In the genomic region with DNA sequence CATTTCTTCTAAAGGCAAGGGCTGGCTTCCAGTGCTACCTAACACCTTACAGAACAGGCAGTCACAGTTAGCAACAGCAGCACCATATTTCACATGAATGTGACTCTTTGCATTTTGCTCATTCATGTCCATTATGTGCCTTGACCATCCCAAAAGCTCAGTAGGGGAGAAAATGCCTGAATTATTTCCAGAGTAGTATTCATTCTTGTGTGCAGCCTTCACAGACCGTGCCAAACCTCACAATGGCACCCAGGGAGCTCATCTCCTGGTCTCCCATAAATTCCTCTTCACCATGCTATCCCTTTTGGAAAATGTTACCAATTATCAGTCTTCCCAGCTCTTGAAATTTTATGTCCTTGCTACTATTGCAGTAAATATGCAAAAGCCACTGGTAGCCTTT, we compare ENCODE assay signal across 24 mouse cellular contexts.
DNase-seq lines count a peak whose midpoint lies in the region; ATAC-seq and TF ChIP-seq lines count a peak whose summit lies in the region.
"Had no signal": no experiment of that assay in that cellular context is flagged by ENCODE, and none has a peak within 500 bp of the region (broad histone marks: within the 10 kb centered on the region; RNA-seq: fewer than 3 reads in every experiment).

No protein-coding gene starts in this region.

- 81% methylated on average over 1 of the region's 1 CpGs for WGBS in heart, embryonic 11.5 days (ENCODE audit: insufficient replicate concordance)
- WGBS in heart, embryonic 12.5 days = 82% methylated on average over 1 of the region's 1 CpGs
- WGBS in midbrain, embryonic 10.5 days = 65% methylated on average over 1 of the region's 1 CpGs
- WGBS in midbrain, embryonic 16.5 days = 37% methylated on average over 1 of the region's 1 CpGs

- no peak for DNase-seq in midbrain, embryonic 10.5 days (ENCODE audit: low spot score)
- DNase-seq in cerebellum, adult 18-20 months = no peak
- DNase-seq in urinary bladder, postnatal 36 days (ENCODE audit: low spot score in 2 of 2) = no peak
- DNase-seq: adrenal gland, postnatal 14 days; B cell, adult 2 months; cerebellum, adult 11-12 months; cerebellum, adult 9-11 months; cerebellum, postnatal 36 days; gastrocnemius, postnatal 36 days; heart, adult 18-20 months; heart, postnatal 14 days had no signal

- no peak for TF ChIP-seq POLR2A in embryonic fibroblast, embryonic 13.5 days (IDR thresholded peaks at IDR 0.05; ENCODE audit: low read depth, low read length)

- 0 out of 2 replicates have a peak, but pooled peaks cover 2% of the 10 kb centered on the region for H3K36me3 ChIP-seq in heart, embryonic 11.5 days (ENCODE audit: control insufficient read depth, insufficient read depth, low read length)
- peaks cover 14% of the 10 kb centered on the region for H3K36me3 ChIP-seq in heart, embryonic 12.5 days
- no peaks in the 10 kb centered on the region for H3K36me3 ChIP-seq in midbrain, embryonic 10.5 days
- no peaks in the 10 kb centered on the region for H3K36me3 ChIP-seq in midbrain, embryonic 16.5 days (ENCODE audit: control insufficient read depth, insufficient read depth, low read length)
- H3K36me3 ChIP-seq: embryonic facial prominence, embryonic 10.5 days; forebrain, embryonic 10.5 days; G1E; hindbrain, embryonic 15.5 days had no signal

- H3K9me3 ChIP-seq in heart, embryonic 11.5 days (replicated peaks; ENCODE audit: control insufficient read depth, low read length) = no peaks in the 10 kb centered on the region
- no peaks in the 10 kb centered on the region for H3K9me3 ChIP-seq in heart, embryonic 12.5 days (replicated peaks)
- H3K9me3 ChIP-seq in midbrain, embryonic 10.5 days (replicated peaks) = no peaks in the 10 kb centered on the region
- no peaks in the 10 kb centered on the region for H3K9me3 ChIP-seq in midbrain, embryonic 16.5 days (replicated peaks; ENCODE audit: control insufficient read depth, low read length, poor library complexity, severe bottlenecking)
- H3K9me3 ChIP-seq: embryonic facial prominence, embryonic 10.5 days; forebrain, embryonic 10.5 days; hindbrain, embryonic 15.5 days had no signal

- H3K4me3 ChIP-seq in heart, embryonic 11.5 days (ENCODE audit: low read depth, low read length) = no peak overlapping the region
- no peak overlapping the region for H3K4me3 ChIP-seq in heart, embryonic 12.5 days
- H3K4me3 ChIP-seq in midbrain, embryonic 10.5 days = no peak overlapping the region
- H3K4me3 ChIP-seq in midbrain, embryonic 16.5 days (ENCODE audit: low read depth, low read length) = no peak overlapping the region
- H3K4me3 ChIP-seq in embryonic fibroblast, embryonic 13.5 days (ENCODE audit: insufficient read depth, low read length) = no peak overlapping the region
- H3K4me3 ChIP-seq: embryonic facial prominence, embryonic 10.5 days; erythroblast, embryonic 14.5 days; forebrain, embryonic 10.5 days; hindbrain, embryonic 15.5 days had no signal

- H3K4me1 ChIP-seq in heart, embryonic 11.5 days (ENCODE audit: control insufficient read depth, insufficient read depth, low read length) = peaks cover 3% of the 10 kb centered on the region; the same call in 1 of the 2 replicates
- H3K4me1 ChIP-seq in heart, embryonic 12.5 days (replicated peaks) = no peaks in the 10 kb centered on the region
- peaks cover 15% of the 10 kb centered on the region for H3K4me1 ChIP-seq in midbrain, embryonic 10.5 days
- H3K4me1 ChIP-seq in midbrain, embryonic 16.5 days (ENCODE audit: control insufficient read depth, insufficient read depth, low read length) = no peaks in the 10 kb centered on the region
- H3K4me1 ChIP-seq in embryonic fibroblast, embryonic 13.5 days (ENCODE audit: control insufficient read depth, insufficient read depth, low read length) = peaks cover 13% of the 10 kb centered on the region
- H3K4me1 ChIP-seq: embryonic facial prominence, embryonic 10.5 days; hindbrain, embryonic 15.5 days had no signal

- 0 out of 2 replicates have a peak overlapping the region, but pooled peaks have one; percentile 22 for H3K27ac ChIP-seq in heart, embryonic 11.5 days (ENCODE audit: low read depth, low read length)
- no peak overlapping the region for H3K27ac ChIP-seq in heart, embryonic 12.5 days (ENCODE audit: poor library complexity, severe bottlenecking)
- H3K27ac ChIP-seq in midbrain, embryonic 10.5 days (replicated peaks) = 0 out of 2 replicates have a peak overlapping the region, but pooled peaks have one; percentile 23
- no peak overlapping the region for H3K27ac ChIP-seq in midbrain, embryonic 16.5 days (ENCODE audit: low read length)
- peak overlapping the region; percentile 30 for H3K27ac ChIP-seq in embryonic fibroblast, embryonic 13.5 days (ENCODE audit: insufficient read depth, low read length)
- H3K27ac ChIP-seq: embryonic facial prominence, embryonic 10.5 days; forebrain, embryonic 10.5 days; hindbrain, embryonic 15.5 days had no signal

- ATAC-seq in heart, embryonic 11.5 days (replicated peaks; ENCODE audit: insufficient number of reproducible peaks, low FRiP score, low TSS enrichment) = no peak
- no peak for ATAC-seq in heart, embryonic 12.5 days (ENCODE audit: insufficient number of reproducible peaks, low FRiP score)
- ATAC-seq in midbrain, embryonic 16.5 days = no peak
- ATAC-seq: activated CD4-positive, CD25-positive, alpha-beta regulatory T cell, adult 4 months; CD4-positive, CD25-positive, alpha-beta regulatory T cell, adult 4 months; forebrain, embryonic 14.5 days; intestine, embryonic 16.5 days had no signal

- no peak for TF ChIP-seq CTCF in embryonic fibroblast, embryonic 13.5 days (IDR thresholded peaks at IDR 0.05; ENCODE audit: borderline replicate concordance, insufficient read depth, low read length)

- H3K9ac ChIP-seq in heart, embryonic 11.5 days (ENCODE audit: low read depth, low read length) = no peak overlapping the region
- no peak overlapping the region for H3K9ac ChIP-seq in heart, embryonic 12.5 days
- H3K9ac ChIP-seq in midbrain, embryonic 16.5 days (ENCODE audit: low read depth, low read length) = no peak overlapping the region
- H3K9ac ChIP-seq: hindbrain, embryonic 15.5 days had no signal

- no peak overlapping the region for H3K4me2 ChIP-seq in heart, embryonic 11.5 days
- no peak overlapping the region for H3K4me2 ChIP-seq in heart, embryonic 12.5 days
- no peak overlapping the region for H3K4me2 ChIP-seq in midbrain, embryonic 16.5 days (ENCODE audit: low read length)
- H3K4me2 ChIP-seq: hindbrain, embryonic 15.5 days had no signal

- H3K27me3 ChIP-seq in heart, embryonic 11.5 days (ENCODE audit: control insufficient read depth, insufficient read depth, low read length) = no peaks in the 10 kb centered on the region
- no peaks in the 10 kb centered on the region for H3K27me3 ChIP-seq in heart, embryonic 12.5 days (replicated peaks)
- no peaks in the 10 kb centered on the region for H3K27me3 ChIP-seq in midbrain, embryonic 10.5 days (ENCODE audit: low read depth, poor library complexity, severe bottlenecking)
- H3K27me3 ChIP-seq in midbrain, embryonic 16.5 days (ENCODE audit: control insufficient read depth, insufficient read depth, low read depth, low read length) = no peaks in the 10 kb centered on the region
- H3K27me3 ChIP-seq: hindbrain, embryonic 15.5 days had no signal

Comparison
In these comparisons a context has a peak if more than half of its experiments do, and no peak if none do; other contexts are left out.
1. H3K27ac ChIP-seq: peak in heart, embryonic 11.5 days (single experiment), midbrain, embryonic 10.5 days (single experiment) and embryonic fibroblast, embryonic 13.5 days (single experiment); none in heart, embryonic 12.5 days (single experiment) and midbrain, embryonic 16.5 days (single experiment).